Mouse (Mus musculus) right cerebral cortex, postnatal 4 days (tissue): ENCODE measurements around the gene Rps12-ps3.

ENCODE experiments used
- DNase-seq: peaks from one replicate; pipeline ENCODE4 v3.0.0-alpha.2; 2022

Rps12-ps3 gene

DNA sequence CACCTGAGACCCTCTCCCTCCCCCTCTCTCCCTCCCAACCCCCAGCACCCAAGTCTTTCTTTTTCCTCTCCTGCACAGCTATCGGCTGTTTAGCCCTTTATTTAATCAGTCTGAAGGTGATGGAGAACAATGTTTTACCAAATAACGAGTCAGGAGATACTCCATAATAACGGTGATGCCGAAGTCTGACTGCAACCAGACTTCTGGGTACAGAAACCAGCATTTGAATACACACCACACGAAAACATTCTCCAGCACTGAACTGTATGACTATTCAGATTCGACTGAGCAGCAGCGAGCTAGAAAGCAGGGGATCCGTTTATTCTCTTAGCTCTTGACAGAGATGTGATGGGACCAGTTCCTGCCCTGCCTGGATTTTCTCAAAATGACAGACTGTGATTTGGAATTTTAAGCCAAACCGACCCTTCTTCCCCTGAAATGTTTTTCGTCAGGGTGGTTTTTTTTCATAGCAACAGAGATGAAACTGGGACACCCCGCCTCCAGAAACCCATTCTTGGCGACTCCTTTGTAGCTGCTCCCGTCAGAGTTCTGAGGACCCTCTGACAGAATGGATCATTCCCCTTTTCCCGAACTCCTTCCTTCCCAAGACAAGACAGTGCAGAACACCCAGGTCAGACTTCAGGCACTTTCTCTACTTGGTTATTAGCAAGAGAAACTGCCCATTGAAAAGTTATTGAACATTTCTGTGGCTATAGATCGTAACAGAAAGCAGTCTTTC, 29.2 kb downstream of the Rps12-ps3 start:
- DNase-seq: no peak

DNA sequence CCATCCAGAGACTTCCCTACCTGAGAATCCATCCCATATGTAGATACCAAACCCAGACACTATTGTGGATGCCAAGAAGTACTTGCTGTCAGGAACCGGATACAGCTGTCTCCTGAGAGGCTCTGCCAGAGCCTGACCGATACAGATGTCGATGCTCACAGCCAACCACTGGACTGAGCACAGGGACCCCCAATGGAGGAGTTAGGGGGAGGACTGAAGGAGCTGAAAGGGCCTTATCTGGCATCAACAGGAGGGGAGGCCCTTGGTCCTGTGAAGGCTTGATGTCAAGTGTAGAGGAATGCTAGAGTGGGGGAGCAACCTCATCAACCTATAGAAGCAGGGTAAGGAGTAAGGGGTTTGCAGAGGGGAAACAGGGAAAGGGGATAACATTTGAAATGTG, 30.7 kb downstream of the Rps12-ps3 start:
- no peak for DNase-seq

DNA sequence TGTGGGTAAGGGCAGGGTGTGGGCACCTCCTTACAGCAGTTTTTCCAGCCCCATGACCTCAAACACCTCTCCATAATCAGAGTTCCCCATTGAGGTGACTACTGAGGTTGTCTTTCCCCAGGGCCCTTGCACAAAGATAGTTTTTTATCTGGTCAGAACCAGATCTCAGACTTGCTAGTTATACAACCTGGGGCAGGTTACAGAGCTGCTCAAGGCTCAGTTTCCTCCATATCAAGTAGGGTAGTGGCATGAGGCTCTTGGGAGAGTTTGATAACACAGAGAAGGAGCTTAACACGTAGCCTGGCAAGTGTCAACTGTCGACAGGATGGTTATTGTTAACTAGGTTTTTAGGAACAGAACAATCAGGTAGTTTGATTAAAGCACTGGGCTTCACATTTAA, 32.8 kb downstream of the Rps12-ps3 start:
- no peak for DNase-seq

DNA sequence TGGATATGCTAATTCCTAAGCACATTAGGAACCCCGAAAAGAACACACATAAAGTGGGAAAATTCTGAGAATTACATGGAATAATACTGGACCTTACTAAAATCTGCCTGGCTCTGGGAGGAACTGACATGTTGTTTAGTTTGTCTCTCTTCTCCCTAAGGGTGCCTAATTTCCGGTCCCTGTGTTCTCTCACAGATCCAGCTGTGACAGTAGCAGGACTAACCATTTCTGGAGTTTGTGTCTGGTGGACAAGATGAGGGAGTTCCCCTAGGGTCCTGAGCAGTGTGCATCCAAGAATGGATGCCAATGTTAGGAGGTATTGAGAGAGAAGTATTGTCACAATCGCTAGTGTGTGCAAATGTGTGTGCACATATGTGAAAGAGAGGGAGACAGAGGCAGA, 34.3 kb downstream of the Rps12-ps3 start:
- DNase-seq: no peak

DNA sequence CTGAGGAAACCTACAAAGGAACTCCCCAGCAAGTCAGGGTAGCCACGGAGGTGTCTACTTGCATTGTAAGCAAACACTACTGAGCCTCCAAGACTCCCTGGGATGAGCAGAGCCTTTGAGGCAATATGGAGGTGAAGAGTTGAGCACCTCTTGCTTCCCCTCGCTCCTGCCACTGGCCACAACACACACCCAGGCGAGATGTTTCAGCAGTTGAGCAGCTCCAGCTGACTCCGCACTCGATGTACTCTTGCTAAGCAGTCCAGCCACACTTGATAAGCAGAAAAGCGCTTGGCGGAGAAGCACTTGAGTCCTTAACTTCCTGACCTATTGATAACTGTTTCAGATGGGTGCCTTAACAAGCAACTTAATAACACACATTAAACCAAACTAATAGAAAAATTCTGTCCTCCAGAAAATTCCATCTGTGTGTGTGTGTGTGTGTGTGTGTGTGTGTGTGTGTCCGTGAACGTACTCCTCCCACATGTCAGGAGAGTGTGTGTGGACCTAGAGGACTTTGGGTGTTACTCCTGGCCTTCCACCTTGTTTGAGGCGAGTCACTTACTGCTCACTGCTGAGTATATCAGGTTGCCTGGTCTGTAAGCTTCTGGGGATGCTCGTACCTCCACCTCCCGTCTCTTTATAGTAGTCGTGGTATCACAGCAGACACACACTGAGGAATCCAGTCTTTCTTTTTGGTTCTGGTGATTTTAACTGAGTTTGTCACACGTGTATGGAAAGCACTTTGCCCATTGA, 34.9 kb downstream of the Rps12-ps3 start:
- no peak for DNase-seq

DNA sequence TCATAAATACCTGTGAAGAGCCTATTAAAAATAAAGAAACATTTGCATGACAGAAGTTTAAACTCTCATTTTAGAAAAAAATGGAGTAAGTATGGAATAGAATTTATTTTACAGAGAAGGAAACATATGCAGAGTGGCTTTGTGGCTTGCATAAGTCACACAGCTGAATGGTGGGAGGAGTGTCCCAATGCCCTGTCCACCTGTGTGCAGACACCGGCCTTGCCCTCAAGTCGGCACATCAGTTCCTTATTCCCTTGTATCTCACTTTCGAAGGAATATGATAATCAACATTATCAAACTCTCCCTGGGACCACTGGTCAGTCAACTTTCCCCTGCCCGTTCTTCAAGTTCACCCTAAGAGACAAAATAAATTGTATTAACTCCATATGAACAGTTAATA, 35.8 kb downstream of the Rps12-ps3 start:
- no peak for DNase-seq

DNA sequence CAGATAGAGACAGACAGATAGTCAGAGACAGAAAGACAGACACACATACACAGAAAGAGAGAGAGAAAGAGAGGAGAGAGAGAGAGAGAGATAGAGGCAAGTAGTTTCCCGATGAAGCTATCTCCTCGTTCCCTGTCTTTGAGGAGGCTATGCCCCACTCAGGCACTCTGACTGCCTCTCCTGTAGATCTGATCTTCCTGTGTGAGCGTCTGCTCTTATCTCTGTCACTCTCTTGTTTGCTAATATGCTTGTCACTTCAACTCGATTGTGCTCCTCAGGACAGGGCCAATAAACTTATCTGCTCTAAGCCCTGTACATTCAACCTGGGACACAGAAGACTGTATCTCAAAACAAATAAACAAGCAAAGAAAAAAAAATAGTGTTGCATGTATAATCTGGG, 37.1 kb downstream of the Rps12-ps3 start:
- no peak for DNase-seq

DNA sequence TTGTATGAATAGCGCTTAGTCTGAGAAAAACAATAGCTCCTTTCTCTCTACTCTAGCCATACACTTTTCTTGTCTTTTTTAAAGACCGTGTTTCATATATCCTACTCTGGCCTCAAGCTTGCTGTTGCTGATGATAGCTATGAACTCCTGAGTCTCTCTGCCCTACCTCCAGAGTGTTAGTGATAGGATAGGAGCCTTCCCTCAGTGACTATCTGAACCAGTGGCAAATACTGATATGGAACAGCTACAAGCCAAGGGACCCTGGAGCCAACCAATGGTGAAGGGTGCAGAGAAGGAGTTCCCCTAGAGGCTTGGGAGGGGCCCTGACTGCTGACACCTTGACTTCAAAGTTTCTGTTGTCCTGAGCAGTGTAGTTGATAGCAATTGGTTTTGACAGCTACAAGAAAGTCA, 38.4 kb downstream of the Rps12-ps3 start:
- DNase-seq: no peak

DNA sequence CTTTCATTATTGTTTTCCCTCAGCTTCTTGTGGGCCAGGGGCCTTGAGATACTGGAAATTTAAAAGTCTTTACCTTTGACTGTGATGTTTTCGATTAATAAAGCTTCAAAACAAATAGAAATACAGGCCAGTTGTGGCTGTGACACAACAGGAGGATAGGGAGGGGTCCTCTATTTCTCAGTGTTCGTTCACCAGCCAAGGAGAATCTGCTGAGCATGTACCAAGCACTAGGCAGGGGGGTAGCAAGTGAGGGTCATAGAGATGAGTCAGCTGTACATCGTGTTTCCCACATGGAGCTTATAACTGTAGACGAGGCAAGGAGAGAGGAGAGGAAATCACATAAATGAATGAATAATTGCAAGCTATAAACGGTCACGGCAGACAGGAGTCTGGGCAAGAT, 40.6 kb downstream of the Rps12-ps3 start:
- no peak for DNase-seq

DNA sequence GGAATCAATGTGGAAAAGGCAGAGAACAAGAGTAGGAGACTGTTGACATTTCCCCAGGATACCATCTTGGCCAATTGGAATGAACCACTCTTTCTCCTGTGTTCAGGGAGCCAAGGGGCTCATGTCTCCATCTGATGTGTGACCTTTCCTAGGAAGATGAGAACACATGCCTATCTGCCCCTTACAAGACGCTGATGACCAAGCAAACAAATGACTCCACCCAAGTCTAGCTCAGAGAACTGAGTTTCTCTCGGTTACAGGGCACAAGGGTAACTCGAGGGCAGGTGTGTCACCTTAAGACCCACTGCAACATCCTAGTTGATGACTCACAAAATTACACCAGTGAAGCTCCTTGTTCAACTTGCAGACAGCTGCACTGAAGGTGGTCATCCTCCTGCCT, 41.6 kb downstream of the Rps12-ps3 start:
- DNase-seq: no peak

DNA sequence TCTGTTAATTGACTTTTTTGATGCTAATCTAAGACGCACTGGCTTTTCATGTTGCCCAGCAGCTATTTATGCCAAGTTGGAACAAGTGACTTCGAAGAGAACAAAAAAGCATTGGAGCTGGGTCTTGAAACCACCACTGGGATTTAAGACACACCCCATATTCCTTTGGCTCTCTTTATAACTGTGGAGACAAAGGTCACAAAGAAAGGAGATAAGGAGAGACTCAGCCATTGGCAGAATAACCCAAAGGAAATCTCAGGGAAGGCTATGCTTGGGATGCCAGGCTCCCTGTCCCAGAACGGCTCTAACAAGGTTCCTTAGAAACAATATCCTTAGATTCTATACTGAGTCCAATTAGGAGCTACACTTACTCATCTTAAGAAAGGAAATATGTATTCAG, 44.6 kb downstream of the Rps12-ps3 start:
- no peak for DNase-seq

DNA sequence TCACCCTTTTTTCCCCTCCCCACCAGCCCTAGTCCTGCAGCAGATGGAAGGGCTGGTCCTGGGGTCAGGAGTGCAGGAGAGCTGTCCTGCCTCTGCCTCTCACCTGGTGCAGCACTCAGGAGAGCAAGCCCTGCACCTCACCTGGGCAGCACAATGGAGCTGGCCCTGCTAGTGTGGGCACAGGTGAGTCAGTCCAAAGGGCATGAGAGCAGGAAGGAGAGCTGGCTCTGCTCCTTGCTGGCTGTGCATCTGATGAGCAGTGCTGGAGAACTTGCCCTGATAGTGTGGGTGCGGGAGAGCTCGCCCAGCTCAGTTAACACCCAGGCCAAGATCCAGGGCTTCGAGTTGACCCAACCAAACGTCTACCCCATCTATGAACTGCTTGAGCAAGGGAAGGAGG, 45.8 kb downstream of the Rps12-ps3 start:
- DNase-seq: no peak

DNA sequence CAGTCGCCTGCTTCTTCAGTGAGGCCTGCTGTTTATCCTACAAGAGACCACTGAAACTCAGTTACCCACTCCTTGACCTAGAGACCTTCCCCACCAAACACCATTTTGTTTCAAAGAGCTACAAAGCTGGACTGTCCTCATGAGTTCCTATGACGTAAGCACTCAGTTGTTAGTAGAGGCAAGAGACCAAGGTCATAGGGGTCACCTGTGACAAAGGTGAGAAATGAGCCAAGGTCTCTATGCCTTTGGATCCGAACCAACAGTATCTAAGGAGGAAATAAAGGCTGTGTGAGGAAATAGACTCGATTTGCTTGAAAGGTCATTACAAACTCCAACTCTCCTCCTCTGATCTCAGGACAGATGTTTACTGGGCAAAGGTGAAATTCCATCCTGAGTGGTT, 48.9 kb downstream of the Rps12-ps3 start:
- DNase-seq: no peak
